In genomic region chr3:67378215-67378614, GRCm38 (mm10) we compare ENCODE assay signal across 37 mouse cellular contexts. TPM values are rescaled to one million over a fixed set of nuclear protein-coding genes. Genes with fewer than 3 reads are reported as not detected.
DNase-seq lines count a peak whose midpoint lies in the region; ATAC-seq and TF ChIP-seq lines count a peak whose summit lies in the region.
"Had no signal": no experiment of that assay in that cellular context is flagged by ENCODE, and none has a peak within 500 bp of the region (broad histone marks: within the 10 kb centered on the region; RNA-seq: fewer than 3 reads in every experiment).

No protein-coding gene starts in this region.

- ATAC-seq in heart, postnatal 0 days (ENCODE audit: insufficient read depth, low read depth), result peak; percentile 59
- ATAC-seq in activated CD4-positive, CD25-positive, alpha-beta regulatory T cell, adult 4 months, result no peak
- ATAC-seq: forebrain, postnatal 0 days; inflammation-experienced regulatory T-cells, adult 6 months had no signal

- H3K27ac ChIP-seq in heart, embryonic 10.5 days, result no peak overlapping the region
- peak overlapping the region; percentile 69; the same call in 1 of the 2 replicates for H3K27ac ChIP-seq in heart, postnatal 0 days (ENCODE audit: low read depth)
- H3K27ac ChIP-seq: embryonic facial prominence, embryonic 10.5 days; embryonic facial prominence, embryonic 15.5 days; forebrain, embryonic 12.5 days; hindbrain, embryonic 15.5 days; limb, embryonic 12.5 days; liver, embryonic 15.5 days; lung, embryonic 15.5 days; neural tube, embryonic 12.5 days had no signal

- peaks cover 13% of the 10 kb centered on the region for H3K27me3 ChIP-seq in heart, embryonic 10.5 days (ENCODE audit: insufficient read depth, poor library complexity, severe bottlenecking)
- no peaks in the 10 kb centered on the region for H3K27me3 ChIP-seq in heart, postnatal 0 days (ENCODE audit: control insufficient read depth, insufficient read depth, low read length)

- H3K4me2 ChIP-seq in heart, postnatal 0 days (ENCODE audit: low read depth, low read length), result no peak overlapping the region
- H3K4me2 ChIP-seq: embryonic facial prominence, embryonic 15.5 days; forebrain, embryonic 12.5 days; hindbrain, embryonic 15.5 days; limb, embryonic 12.5 days; liver, embryonic 15.5 days; lung, embryonic 15.5 days; midbrain, embryonic 11.5 days; neural tube, embryonic 12.5 days had no signal

- H3K9ac ChIP-seq in heart, postnatal 0 days (replicated peaks; ENCODE audit: low read depth, low read length), result no peak overlapping the region
- H3K9ac ChIP-seq: embryonic facial prominence, embryonic 15.5 days; forebrain, embryonic 12.5 days; forebrain, postnatal 0 days; hindbrain, embryonic 15.5 days; limb, embryonic 12.5 days; liver, embryonic 15.5 days; lung, embryonic 15.5 days; neural tube, embryonic 12.5 days had no signal

- no peak for TF ChIP-seq CTCF in heart, postnatal 0 days (IDR thresholded peaks at IDR 0.05; ENCODE audit: low read depth)

- no peaks in the 10 kb centered on the region for H3K9me3 ChIP-seq in heart, embryonic 10.5 days
- no peaks in the 10 kb centered on the region for H3K9me3 ChIP-seq in heart, postnatal 0 days (replicated peaks; ENCODE audit: control insufficient read depth, low read length)
- H3K9me3 ChIP-seq: embryonic facial prominence, embryonic 10.5 days; embryonic facial prominence, embryonic 15.5 days; forebrain, embryonic 12.5 days; hindbrain, embryonic 15.5 days; limb, embryonic 12.5 days; liver, embryonic 15.5 days; lung, embryonic 15.5 days; neural tube, embryonic 12.5 days had no signal

- peak; percentile 50 to 62 for DNase-seq in heart, adult 18-20 months
- no peak for DNase-seq in heart, embryonic 10.5 days (ENCODE audit: low spot score)
- DNase-seq in 416B (ENCODE audit: low read depth), result peak; percentile 70
- DNase-seq in adipocyte (ENCODE audit: low spot score), result peak; percentile 11
- DNase-seq in heart, postnatal 0 days (ENCODE audit: low spot score), result peak; percentile 32
- no peak for DNase-seq in spleen, postnatal 10 days (ENCODE audit: low spot score in 2 of 2)
- DNase-seq: adrenal gland, postnatal 10 days; B cell, adult 2 months; cerebellum, adult 8-10 months; cerebellum, postnatal 25 days; forebrain, postnatal 0 days; gastrocnemius, postnatal 25 days; kidney, adult 11 months; kidney, postnatal 14 days; layer of hippocampus, adult 9-11 months; right cerebral cortex, postnatal 14 days; spleen, adult 18-20 months; thymus, adult 2 months; thymus, postnatal 36 days had no signal

- TF ChIP-seq EP300 in heart, postnatal 0 days (IDR thresholded peaks at IDR 0.05; ENCODE audit: low read depth), result peak; percentile 84; the same call in 1 of the 2 replicates

- no peak overlapping the region for H3K4me3 ChIP-seq in heart, embryonic 10.5 days
- H3K4me3 ChIP-seq in heart, postnatal 0 days (ENCODE audit: low read depth, low read length), result no peak overlapping the region
- H3K4me3 ChIP-seq: embryonic facial prominence, embryonic 10.5 days; embryonic facial prominence, embryonic 15.5 days; forebrain, embryonic 12.5 days; hindbrain, embryonic 15.5 days; limb, embryonic 12.5 days; liver, embryonic 15.5 days; lung, embryonic 15.5 days; myocyte; neural tube, embryonic 12.5 days had no signal

- H3K4me1 ChIP-seq in heart, embryonic 10.5 days, result 0 out of 2 replicates have a peak, but pooled peaks cover 9% of the 10 kb centered on the region
- H3K4me1 ChIP-seq in heart, postnatal 0 days (ENCODE audit: control insufficient read depth, insufficient read depth), result peaks cover 6% of the 10 kb centered on the region

- no peaks in the 10 kb centered on the region for H3K36me3 ChIP-seq in heart, embryonic 10.5 days
- H3K36me3 ChIP-seq in heart, postnatal 0 days (replicated peaks; ENCODE audit: control insufficient read depth, insufficient read depth, low read length), result no peaks in the 10 kb centered on the region
- H3K36me3 ChIP-seq: embryonic facial prominence, embryonic 10.5 days; embryonic facial prominence, embryonic 15.5 days; forebrain, embryonic 12.5 days; hindbrain, embryonic 15.5 days; limb, embryonic 12.5 days; liver, embryonic 15.5 days; lung, embryonic 15.5 days; neural tube, embryonic 12.5 days had no signal

RNA-seq across cellular contexts. Expression of gene Gm17402, which starts 3.3 kb away (rescaled TPM):
- not detected for total RNA-seq in heart, adult 18-20 months (2021)
- polyA plus RNA-seq in heart, embryonic 10.5 days (2016; fragmentation: Nextera tagmentation; extraction: Ambion mirVana), result not detected in 2 replicates
- total RNA-seq in heart, postnatal 0 days (2014; rRNA removed; ENCODE audit: low replicate concordance), result not detected in 2 replicates
- not detected in 2 replicates for polyA plus RNA-seq in heart, postnatal 0 days (2015; fragmentation: Nextera tagmentation; extraction: Ambion mirVana)
- polyA plus RNA-seq in activated CD4-positive, CD25-positive, alpha-beta regulatory T cell, adult 4 months (2017; shearing (Covaris generic)), result not detected
- total RNA-seq: adrenal gland, postnatal 10 days; forebrain, postnatal 0 days; gastrocnemius, postnatal 25 days; hematopoietic stem cell, adult 5-6 weeks; left cerebral cortex, postnatal 14 days; liver, adult 2 months; megakaryocyte progenitor cell, adult 5-6 weeks; midbrain, postnatal 0 days had no signal
- polyA plus RNA-seq: embryonic facial prominence, embryonic 10.5 days; embryonic facial prominence, embryonic 15.5 days; forebrain, embryonic 12.5 days; forebrain, postnatal 0 days; hindbrain, embryonic 15.5 days; inflammation-experienced regulatory T-cells, adult 6 months; kidney, embryonic 14.5 days; limb, embryonic 12.5 days; liver, adult 2 months; liver, embryonic 15.5 days; lung, embryonic 15.5 days; midbrain, embryonic 11.5 days; midbrain, postnatal 0 days; myocyte; neural tube, embryonic 12.5 days; thymus, adult 2 months had no signal

RNA-seq across cellular contexts. Expression of gene Mlf1, which starts 4.3 kb away (rescaled TPM):
- 100 to 1,000 TPM; 166 to 180 TPM for total RNA-seq in heart, adult 18-20 months (2021)
- polyA plus RNA-seq in heart, embryonic 10.5 days (2016; fragmentation: Nextera tagmentation; extraction: Ambion mirVana), result 28.8 and 32.6 TPM in 2 replicates
- total RNA-seq in heart, postnatal 0 days (2014; rRNA removed; ENCODE audit: low replicate concordance), result 153 and 221 TPM in 2 replicates
- 609 and 675 TPM in 2 replicates for polyA plus RNA-seq in heart, postnatal 0 days (2015; fragmentation: Nextera tagmentation; extraction: Ambion mirVana)
- 1 to 10 TPM; 2.0 to 2.7 TPM for polyA plus RNA-seq in activated CD4-positive, CD25-positive, alpha-beta regulatory T cell, adult 4 months (2017; shearing (Covaris generic))
- polyA plus RNA-seq: liver, adult 2 months had no signal

RNA-seq across cellular contexts. Expression of gene Gfm1, which starts 51.7 kb away (rescaled TPM):
- total RNA-seq in heart, adult 18-20 months (2021), result 100 to 1,000 TPM; 229 to 255 TPM
- 86.5 and 121 TPM in 2 replicates for polyA plus RNA-seq in heart, embryonic 10.5 days (2016; fragmentation: Nextera tagmentation; extraction: Ambion mirVana)
- 118 and 147 TPM in 2 replicates for total RNA-seq in heart, postnatal 0 days (2014; rRNA removed; ENCODE audit: low replicate concordance)
- 120 and 134 TPM in 2 replicates for polyA plus RNA-seq in heart, postnatal 0 days (2015; fragmentation: Nextera tagmentation; extraction: Ambion mirVana)
- polyA plus RNA-seq in activated CD4-positive, CD25-positive, alpha-beta regulatory T cell, adult 4 months (2017; shearing (Covaris generic)), result 10 to 100 TPM; 36.4 to 47.3 TPM

Comparison
In these comparisons a context has a peak if more than half of its experiments do, and no peak if none do; other contexts are left out.
1. DNase-seq: peak in heart, adult 18-20 months (2 of 2), 416B (single experiment), adipocyte (single experiment) and heart, postnatal 0 days (single experiment); none in heart, embryonic 10.5 days (single experiment) and spleen, postnatal 10 days (0 of 2).
2. RNA of gene Mlf1, which starts 4.3 kb away (polyA plus RNA-seq): 609 to 675 TPM in heart, postnatal 0 days; 28.8 to 32.6 TPM in heart, embryonic 10.5 days and 2.0 to 2.7 TPM in activated CD4-positive, CD25-positive, alpha-beta regulatory T cell, adult 4 months; every median in the first group is over 10 times any median in the second.